Mouse (Mus musculus): ENCODE data around the gene Psmd1. TPM values are rescaled to one million over a fixed set of nuclear protein-coding genes. Genes with fewer than 3 reads are reported as not detected.
A peak's percentile ranks its signal among the peaks of the same experiment; 100 is the strongest.

The Psmd1 gene
- polyA plus RNA-seq, 1 experiment from 2014 or later: 194 TPM

- no peak overlapping the region for H3K27ac ChIP-seq
- no peak overlapping the region for H3K4me3 ChIP-seq (replicated peaks; ENCODE audit: low read length)
- peaks cover 5% of the 10 kb centered on the region; the same call in 1 of the 2 replicates for H3K9me3 ChIP-seq (ENCODE audit: control insufficient read depth, low read length)
- no peaks in the 10 kb centered on the region for H3K36me3 ChIP-seq (replicated peaks; ENCODE audit: control insufficient read depth, insufficient read depth)
- H3K4me2 ChIP-seq (replicated peaks): no peak overlapping the region
- DNase-seq (ENCODE audit: low spot score) (no peak), ATAC-seq (ENCODE audit: low FRiP score) (no peak)
- H3K9ac ChIP-seq: no peak overlapping the region
- H3K27me3 ChIP-seq (ENCODE audit: control insufficient read depth, insufficient read depth, low read length): peaks cover 17% of the 10 kb centered on the region
- WGBS: 94% methylated on average over 3 of the region's 3 CpGs
- 0 out of 2 replicates have a peak, but pooled peaks cover 3% of the 10 kb centered on the region for H3K4me1 ChIP-seq (replicated peaks; ENCODE audit: control insufficient read depth, insufficient read depth, low read length)
Measured at GRCm38 (mm10) chr1:86040817-86041216, 23.4 kb upstream of the Psmd1 start.

GRCm38 (mm10) chr1:86045056-86045455 is 19.1 kb upstream of the Psmd1 start:
- no peaks in the 10 kb centered on the region for H3K36me3 ChIP-seq (replicated peaks; ENCODE audit: control insufficient read depth, insufficient read depth)
- ATAC-seq (ENCODE audit: low FRiP score) (no peak), DNase-seq (ENCODE audit: low spot score) (no peak)
- peaks cover 5% of the 10 kb centered on the region; the same call in 1 of the 2 replicates for H3K9me3 ChIP-seq (ENCODE audit: control insufficient read depth, low read length)
- H3K9ac ChIP-seq: no peak overlapping the region
- H3K4me1 ChIP-seq (replicated peaks; ENCODE audit: control insufficient read depth, insufficient read depth, low read length): peaks cover 7% of the 10 kb centered on the region; the same call in 1 of the 2 replicates
- H3K4me3 ChIP-seq (replicated peaks; ENCODE audit: low read length): peak overlapping the region; percentile 68; the same call in 1 of the 2 replicates
- H3K27me3 ChIP-seq (ENCODE audit: control insufficient read depth, insufficient read depth, low read length): peaks cover 44% of the 10 kb centered on the region
- H3K27ac ChIP-seq: no peak overlapping the region
- H3K4me2 ChIP-seq (replicated peaks): peak overlapping the region; percentile 98
- WGBS: 63% methylated on average over 4 of the region's 4 CpGs

- Histone ChIP-seq H3K9me3 (ENCODE audit: control insufficient read depth, low read length) (peaks cover 5% of the 10 kb centered on the region; the same call in 1 of the 2 replicates), H3K36me3 (replicated peaks; ENCODE audit: control insufficient read depth, insufficient read depth) (no peaks in the 10 kb centered on the region), H3K9ac (peak within 1 kb of the TSS; percentile 74), H3K27ac (peak within 1 kb of the TSS; percentile 43; the same call in 1 of the 2 replicates), H3K4me2 (replicated peaks) (peak within 1 kb of the TSS; percentile 98), H3K4me3 (replicated peaks; ENCODE audit: low read length) (peak within 1 kb of the TSS; percentile 68), H3K27me3 (ENCODE audit: control insufficient read depth, insufficient read depth, low read length) (peaks cover 44% of the 10 kb centered on the region), H3K4me1 (replicated peaks; ENCODE audit: control insufficient read depth, insufficient read depth, low read length) (peaks cover 7% of the 10 kb centered on the region; the same call in 1 of the 2 replicates)
- under 1% methylated on average over 97 of the region's 110 CpGs for WGBS
- ATAC-seq (ENCODE audit: low FRiP score) (peak; percentile 83), DNase-seq (ENCODE audit: low spot score) (no peak)
Measured at GRCm38 (mm10) chr1:86045848-86046805, 18.1 kb upstream of the Psmd1 start, which contains the start of gene 2810459M11Rik. 2810459M11Rik (plus strand) TSS chr1:86045863.

- Histone ChIP-seq H3K36me3 (replicated peaks; ENCODE audit: control insufficient read depth, insufficient read depth) (no peaks in the 10 kb centered on the region), H3K4me1 (replicated peaks; ENCODE audit: control insufficient read depth, insufficient read depth, low read length) (peaks cover 7% of the 10 kb centered on the region; the same call in 1 of the 2 replicates), H3K27me3 (ENCODE audit: control insufficient read depth, insufficient read depth, low read length) (peaks cover 44% of the 10 kb centered on the region), H3K9ac (peak overlapping the region; percentile 74; the same call in 1 of the 2 replicates), H3K27ac (0 out of 2 replicates have a peak overlapping the region, but pooled peaks have one; percentile 43), H3K4me3 (replicated peaks; ENCODE audit: low read length) (peak overlapping the region; percentile 68), H3K4me2 (replicated peaks) (peak overlapping the region; percentile 98), H3K9me3 (ENCODE audit: control insufficient read depth, low read length) (no peaks in the 10 kb centered on the region)
- DNase-seq (ENCODE audit: low spot score) (no peak), ATAC-seq (ENCODE audit: low FRiP score) (no peak)
- WGBS: 8% methylated on average over 24 of the region's 24 CpGs
Measured at GRCm38 (mm10) chr1:86046833-86047563, 17.2 kb upstream of the Psmd1 start.

- ATAC-seq (ENCODE audit: low FRiP score): no peak
- no peak overlapping the region for H3K9ac ChIP-seq
- H3K36me3 ChIP-seq (replicated peaks; ENCODE audit: control insufficient read depth, insufficient read depth): no peaks in the 10 kb centered on the region
- H3K4me1 ChIP-seq (replicated peaks; ENCODE audit: control insufficient read depth, insufficient read depth, low read length): peaks cover 7% of the 10 kb centered on the region; the same call in 1 of the 2 replicates
- no peak overlapping the region for H3K4me2 ChIP-seq (replicated peaks)
- H3K27me3 ChIP-seq (ENCODE audit: control insufficient read depth, insufficient read depth, low read length): peaks cover 44% of the 10 kb centered on the region
- no peak for DNase-seq (ENCODE audit: low spot score)
- H3K27ac ChIP-seq: no peak overlapping the region
- no peak overlapping the region for H3K4me3 ChIP-seq (replicated peaks; ENCODE audit: low read length)
- 80% methylated on average over 4 of the region's 4 CpGs for WGBS
- H3K9me3 ChIP-seq (ENCODE audit: control insufficient read depth, low read length): no peaks in the 10 kb centered on the region
Measured at GRCm38 (mm10) chr1:86048231-86048630, 16.0 kb upstream of the Psmd1 start.

GRCm38 (mm10) chr1:86048744-86049143 is 15.4 kb upstream of the Psmd1 start:
- no peak overlapping the region for H3K4me3 ChIP-seq (replicated peaks; ENCODE audit: low read length)
- H3K4me2 ChIP-seq (replicated peaks): no peak overlapping the region
- H3K36me3 ChIP-seq (replicated peaks; ENCODE audit: control insufficient read depth, insufficient read depth): no peaks in the 10 kb centered on the region
- no peak overlapping the region for H3K9ac ChIP-seq
- peaks cover 7% of the 10 kb centered on the region; the same call in 1 of the 2 replicates for H3K4me1 ChIP-seq (replicated peaks; ENCODE audit: control insufficient read depth, insufficient read depth, low read length)
- WGBS: 88% methylated on average over 3 of the region's 3 CpGs
- peaks cover 44% of the 10 kb centered on the region for H3K27me3 ChIP-seq (ENCODE audit: control insufficient read depth, insufficient read depth, low read length)
- H3K27ac ChIP-seq: no peak overlapping the region
- DNase-seq (ENCODE audit: low spot score) (no peak), ATAC-seq (ENCODE audit: low FRiP score) (no peak)
- no peaks in the 10 kb centered on the region for H3K9me3 ChIP-seq (ENCODE audit: control insufficient read depth, low read length)

GRCm38 (mm10) chr1:86053198-86053921 is 10.8 kb upstream of the Psmd1 start:
- ATAC-seq (ENCODE audit: low FRiP score) (peak; percentile 86), DNase-seq (ENCODE audit: low spot score) (peak; percentile 81)
- Histone ChIP-seq H3K9ac (no peak overlapping the region), H3K36me3 (replicated peaks; ENCODE audit: control insufficient read depth, insufficient read depth) (no peaks in the 10 kb centered on the region), H3K27me3 (ENCODE audit: control insufficient read depth, insufficient read depth, low read length) (peaks cover 6% of the 10 kb centered on the region; the same call in 1 of the 2 replicates), H3K4me1 (replicated peaks; ENCODE audit: control insufficient read depth, insufficient read depth, low read length) (no peaks in the 10 kb centered on the region), H3K4me2 (replicated peaks) (0 out of 2 replicates have a peak overlapping the region, but pooled peaks have one; percentile 4), H3K27ac (peak overlapping the region; percentile 66; the same call in 1 of the 2 replicates), H3K9me3 (ENCODE audit: control insufficient read depth, low read length) (no peaks in the 10 kb centered on the region), H3K4me3 (replicated peaks; ENCODE audit: low read length) (no peak overlapping the region)
- 72% methylated on average over 12 of the region's 12 CpGs for WGBS

- 53% methylated on average over 3 of the region's 3 CpGs for WGBS
- ATAC-seq (ENCODE audit: low FRiP score): no peak
- Histone ChIP-seq H3K4me3 (replicated peaks; ENCODE audit: low read length) (no peak overlapping the region), H3K27me3 (ENCODE audit: control insufficient read depth, insufficient read depth, low read length) (no peaks in the 10 kb centered on the region), H3K4me2 (replicated peaks) (no peak overlapping the region), H3K9me3 (ENCODE audit: control insufficient read depth, low read length) (no peaks in the 10 kb centered on the region), H3K36me3 (replicated peaks; ENCODE audit: control insufficient read depth, insufficient read depth) (no peaks in the 10 kb centered on the region), H3K27ac (no peak overlapping the region), H3K4me1 (replicated peaks; ENCODE audit: control insufficient read depth, insufficient read depth, low read length) (0 out of 2 replicates have a peak, but pooled peaks cover 4% of the 10 kb centered on the region), H3K9ac (no peak overlapping the region)
- DNase-seq (ENCODE audit: low spot score): no peak
Measured at GRCm38 (mm10) chr1:86054943-86055342, 9.2 kb upstream of the Psmd1 start.
